Mouse (Mus musculus): Measurements from ENCODE around the gene Ovca2.

DNA sequence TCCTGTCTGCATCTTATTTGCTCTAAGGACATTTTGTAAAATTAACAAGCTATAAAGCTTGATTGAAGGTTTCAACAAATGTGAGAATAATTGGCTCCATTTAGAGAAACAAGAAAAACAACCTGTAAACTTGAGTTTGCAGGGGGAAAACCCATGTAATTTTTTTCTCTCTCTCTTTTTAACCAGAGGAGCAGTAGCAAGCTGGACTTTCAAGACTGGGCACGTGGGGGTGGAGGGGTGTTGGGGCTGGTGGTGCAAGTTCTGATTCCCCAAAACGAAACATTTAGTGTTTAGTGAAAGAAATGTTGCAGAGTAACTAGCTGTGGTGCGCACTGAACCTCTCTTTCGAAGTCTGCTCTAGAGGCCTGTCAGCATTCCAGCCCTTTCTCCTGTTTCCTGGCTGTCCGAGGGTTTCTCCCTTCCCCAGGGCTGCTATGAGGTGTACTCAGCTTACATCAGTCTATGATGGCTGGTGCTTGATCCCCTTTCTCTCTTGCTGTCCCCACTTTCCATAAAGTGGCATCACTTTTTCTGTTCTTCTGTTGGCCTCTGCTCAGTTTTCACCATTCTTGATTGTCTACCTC, 44.1 kb downstream of the Ovca2 start:
- no peak for TF ChIP-seq POLR2A (IDR thresholded peaks at IDR 0.05; ENCODE audit: borderline replicate concordance, control insufficient read depth, low read depth, low read length)
- TF ChIP-seq CTCF (IDR thresholded peaks at IDR 0.05; ENCODE audit: control insufficient read depth, insufficient read depth, low read length) = no peak
